Comparison of ENCODE assay signal across 9 mouse cellular contexts in genomic region chr4:132676771-132677539, GRCm38 (mm10). TPM values are rescaled to one million over a fixed set of nuclear protein-coding genes. Genes with fewer than 3 reads are reported as not detected.
A peak's percentile ranks its signal among the peaks of the same experiment; 100 is the strongest.
DNase-seq lines count a peak whose midpoint lies in the region; ATAC-seq and TF ChIP-seq lines count a peak whose summit lies in the region.
"Had no signal": no experiment of that assay in that cellular context is flagged by ENCODE, and none has a peak within 500 bp of the region (broad histone marks: within the 10 kb centered on the region; RNA-seq: fewer than 3 reads in every experiment).

No protein-coding gene starts in this region.

- no peaks in the 10 kb centered on the region for H3K4me1 ChIP-seq in thymus, adult 2 months (replicated peaks; ENCODE audit: control insufficient read depth, insufficient read depth, low read length)
- H3K4me1 ChIP-seq: limb, embryonic 12.5 days had no signal

- TF ChIP-seq CTCF in thymus, adult 2 months (IDR thresholded peaks at IDR 0.05; ENCODE audit: borderline replicate concordance, control insufficient read depth, extremely low read depth, insufficient read depth, low read length, poor library complexity) = no peak

- no peaks in the 10 kb centered on the region for H3K27me3 ChIP-seq in thymus, adult 2 months (ENCODE audit: control insufficient read depth, insufficient read depth, low read length)
- H3K27me3 ChIP-seq: limb, embryonic 12.5 days had no signal

- no peak overlapping the region for H3K4me3 ChIP-seq in thymus, adult 2 months (ENCODE audit: control insufficient read depth, insufficient read depth, low read length)
- H3K4me3 ChIP-seq: limb, embryonic 12.5 days had no signal

- 76% methylated on average over 7 of the region's 7 CpGs for WGBS in thymus, adult 2 months

- peak; percentile 13 to 28 for DNase-seq in frontal cortex, postnatal 36 days (ENCODE audit: low spot score in 2 of 2)
- DNase-seq in frontal cortex, postnatal 14 days (ENCODE audit: low spot score in 2 of 2) = no peak
- peak; percentile 18 for DNase-seq in thymus, adult 2 months
- no peak for DNase-seq in thymus, adult 18-20 months
- DNase-seq in embryo, embryonic 10 days (ENCODE audit: low spot score) = peak; percentile 31
- peak; percentile 16 to 28 for DNase-seq in layer of hippocampus, postnatal 10 days (ENCODE audit: low spot score in 2 of 2)
- DNase-seq in spleen, adult 12 weeks (ENCODE audit: low spot score) = peak; percentile 12

- no peak for TF ChIP-seq POLR2A in thymus, adult 2 months (IDR thresholded peaks at IDR 0.05; ENCODE audit: control insufficient read depth, extremely low read depth, insufficient read depth, low read length, poor library complexity)

- H3K36me3 ChIP-seq in thymus, adult 2 months (ENCODE audit: control insufficient read depth, insufficient read depth, low read length) = peaks cover 26% of the 10 kb centered on the region

- H3K27ac ChIP-seq in thymus, adult 2 months (ENCODE audit: control insufficient read depth, insufficient read depth, low read length) = no peak overlapping the region
- H3K27ac ChIP-seq: limb, embryonic 12.5 days had no signal

- ATAC-seq in megakaryocyte, adult 5-6 weeks (ENCODE audit: poor library complexity, severe bottlenecking) = no peak

RNA-seq across cellular contexts. Expression of gene Eya3, which starts 38.2 kb away (rescaled TPM):
- 58.6 and 63.6 TPM in 2 replicates for polyA plus RNA-seq in thymus, adult 2 months (2012; rRNA removed)
- total RNA-seq in layer of hippocampus, postnatal 10 days (2021) = 10 to 100 TPM; 16.3 to 23.3 TPM
- 49.3 and 52.8 TPM in 2 replicates for total RNA-seq in megakaryocyte, adult 5-6 weeks (2015)
- 23.5 and 31.7 TPM in 2 replicates for total RNA-seq in megakaryocyte, adult 5-6 weeks (2017)

RNA-seq across cellular contexts. Expression of gene Xkr8, which starts 55.4 kb away (rescaled TPM):
- polyA plus RNA-seq in thymus, adult 2 months (2012; rRNA removed) = 4.4 and 7.5 TPM in 2 replicates
- 1 to 10 TPM; 2.2 to 2.8 TPM for total RNA-seq in layer of hippocampus, postnatal 10 days (2021)
- 1.3 and 2.5 TPM in 2 replicates for total RNA-seq in megakaryocyte, adult 5-6 weeks (2015)
- total RNA-seq in megakaryocyte, adult 5-6 weeks (2017) = 1.1 and 1.5 TPM in 2 replicates

Comparison
In these comparisons a context has a peak if more than half of its experiments do, and no peak if none do; other contexts are left out.
1. DNase-seq: peak in frontal cortex, postnatal 36 days (2 of 2), thymus, adult 2 months (single experiment), embryo, embryonic 10 days (single experiment), layer of hippocampus, postnatal 10 days (2 of 2) and spleen, adult 12 weeks (single experiment); none in frontal cortex, postnatal 14 days (0 of 2) and thymus, adult 18-20 months (0 of 2).